Mouse (Mus musculus) thymus, postnatal 0 days (tissue): ENCODE results near the gene Rad51c. TPM values are rescaled to one million over a fixed set of nuclear protein-coding genes. Genes with fewer than 3 reads are reported as not detected.
"Not testable (repeated sequence)": the region's sequence is repeated elsewhere in the genome, so short reads cannot be mapped to it uniquely, and the experiment has no call there.

ENCODE experiments used
- DNase-seq: peaks from one replicate; pipeline ENCODE4 v3.0.0-alpha.2; 2015; ENCODE audit warnings: low spot score
- polyA plus RNA-seq: library from polyadenylated mRNA; unstranded; fragments of >200 nt; fragmentation: Nextera tagmentation; extraction: Ambion mirVana; gene quantifications from 2 replicates; pipeline ENCODE4 v1.2.1, GENCODE M21; 2015

Rad51c gene
- 6.8 and 6.9 TPM in 2 replicates for polyA plus RNA-seq

- no peak for DNase-seq
Observed at GRCm38 (mm10) chr11:87404876-87405275, at the start of gene Rad51c, which contains the start of gene Tex14. Gene Rad51c, minus strand, starts transcription at chr11:87404954. Gene Tex14, plus strand, starts transcription at chr11:87405065.

DNA sequence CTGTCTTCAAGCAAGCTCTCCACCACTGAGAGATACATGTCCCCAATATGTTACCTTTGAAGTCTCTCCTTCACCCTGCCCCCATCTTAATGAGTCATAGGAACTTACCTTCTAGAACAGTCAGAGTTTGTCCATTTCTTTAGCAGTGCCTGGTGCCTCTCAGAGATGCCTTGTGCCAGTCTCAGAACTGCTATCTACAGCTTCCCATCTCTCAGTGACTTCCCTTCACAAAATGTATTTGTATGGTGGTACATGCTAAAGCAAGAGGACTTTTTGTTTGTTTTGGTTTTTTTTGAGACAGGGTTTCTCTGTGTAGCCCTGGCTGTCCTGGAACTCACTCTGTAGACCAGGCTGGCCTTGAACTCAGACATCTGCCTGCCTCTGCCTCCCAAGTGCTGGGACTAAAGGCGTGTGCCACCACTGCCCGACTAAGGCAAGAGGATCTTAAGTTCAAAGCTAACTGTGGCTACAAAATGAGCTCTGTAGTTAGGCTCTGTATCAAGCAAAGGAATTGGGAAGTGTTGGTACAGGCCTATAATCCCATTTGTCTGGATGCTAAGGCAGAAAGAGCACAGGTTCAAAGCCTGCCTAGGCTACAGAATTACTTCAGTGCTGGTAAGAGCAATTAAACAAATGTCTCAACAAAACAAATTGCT lies 49.4 kb upstream of the Rad51c start:
- DNase-seq = no peak

DNA sequence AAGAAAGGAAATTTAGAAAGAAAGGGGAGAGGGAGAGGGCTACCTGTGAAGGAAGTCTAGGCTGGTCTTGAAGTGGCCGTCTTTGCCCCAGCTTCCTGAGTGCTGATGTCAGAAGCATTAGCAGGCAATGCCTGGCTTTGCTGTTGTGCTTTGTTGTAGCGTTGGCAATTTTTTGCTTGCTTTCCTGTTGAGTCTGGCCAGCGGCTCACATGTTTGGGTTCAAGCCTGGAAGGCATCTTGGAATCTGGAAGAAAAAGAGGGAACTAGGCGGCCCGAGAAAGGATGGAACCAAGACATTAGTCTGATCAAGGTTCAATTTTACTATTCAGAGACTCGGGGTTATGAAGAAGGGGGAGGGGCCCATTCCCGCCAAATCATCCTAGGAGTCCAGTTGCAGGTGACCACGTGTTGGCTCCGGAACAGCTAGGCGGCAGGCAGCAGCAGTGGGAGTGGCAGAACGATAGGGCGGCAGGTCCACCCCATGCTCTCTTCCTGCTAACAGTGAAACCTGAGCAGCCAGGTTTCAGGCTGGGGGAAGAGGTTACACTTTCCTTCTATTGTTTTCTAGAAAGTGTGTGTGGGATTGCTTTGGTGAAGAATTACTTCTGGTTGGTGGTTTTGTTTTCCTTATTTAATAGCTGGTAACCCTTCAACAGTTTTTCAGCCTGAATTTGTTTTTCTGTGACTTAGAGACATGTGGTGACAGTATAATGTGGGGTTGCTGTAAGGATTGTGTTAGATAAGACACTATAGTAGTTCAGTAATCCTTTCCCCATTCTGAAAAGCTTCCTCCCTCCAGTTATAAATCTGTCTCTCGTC lies 48.7 kb upstream of the Rad51c start:
- DNase-seq = no peak

GRCm38 (mm10) chr11:87452779-87453178 lies 48.0 kb upstream of the Rad51c start:
- DNase-seq = not testable (repeated sequence)

GRCm38 (mm10) chr11:87449847-87450246 lies 45.1 kb upstream of the Rad51c start:
- not testable (repeated sequence) for DNase-seq

DNA sequence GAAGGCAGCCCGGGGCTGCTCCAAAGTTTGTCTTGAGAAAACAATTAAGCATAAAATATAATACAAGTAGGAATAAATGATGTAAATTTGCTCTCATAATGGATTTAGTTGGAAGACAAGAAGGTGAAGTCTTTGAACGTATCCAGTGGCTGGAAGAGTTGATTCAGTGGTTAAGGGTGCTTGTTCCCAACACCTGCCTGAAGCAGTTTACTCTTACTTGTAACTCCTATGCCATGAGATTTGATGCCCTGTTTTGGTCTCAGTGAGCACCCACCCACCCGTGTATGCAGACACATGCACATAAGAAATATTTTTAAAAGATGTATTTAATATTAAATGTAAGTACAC lies 44.4 kb upstream of the Rad51c start:
- no peak for DNase-seq

GRCm38 (mm10) chr11:87448476-87449199 lies 43.9 kb upstream of the Rad51c start:
- peak; percentile 77 for DNase-seq

DNA sequence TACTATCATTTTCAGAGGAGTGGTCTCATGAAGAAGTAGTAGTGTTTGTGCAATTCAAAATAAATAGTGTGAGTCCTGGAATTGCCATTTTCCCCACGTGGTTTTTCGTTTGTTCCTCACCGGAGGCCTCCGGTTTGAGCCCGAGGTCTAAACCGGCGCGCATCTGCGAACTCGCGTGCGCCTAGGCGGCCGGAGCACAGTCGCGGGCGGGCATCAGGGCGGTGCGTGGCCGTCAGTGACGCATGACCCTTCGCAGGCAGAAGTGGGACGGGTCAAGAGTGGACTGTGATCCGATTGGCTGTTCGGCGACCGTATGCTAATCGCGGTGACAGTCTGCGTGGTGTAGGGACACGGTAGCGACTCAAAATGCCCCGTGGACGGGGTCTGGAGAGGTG lies 43.3 kb upstream of the Rad51c start:
- peak; percentile 32 for DNase-seq

DNA sequence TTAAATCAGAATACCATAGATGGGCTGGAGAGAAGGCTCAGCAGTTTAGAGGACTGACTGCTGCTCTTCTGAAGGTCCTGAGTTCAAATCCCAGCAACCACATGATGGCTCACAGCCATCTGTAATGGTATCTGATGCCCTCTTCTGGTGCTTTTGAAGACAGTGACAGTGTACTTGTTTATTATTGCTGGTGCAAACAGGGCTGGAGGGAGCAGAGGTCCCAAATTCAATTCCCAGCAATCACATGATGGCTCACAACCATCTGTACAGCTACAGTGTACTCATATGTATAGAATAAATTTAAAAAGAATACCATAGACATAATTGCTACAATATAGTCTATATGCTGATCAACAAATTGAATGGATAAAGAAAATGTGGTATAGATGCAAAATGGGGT lies 42.7 kb upstream of the Rad51c start:
- no peak for DNase-seq

- DNase-seq = no peak
Observed at GRCm38 (mm10) chr11:87446159-87446558, 41.4 kb upstream of the Rad51c start.

GRCm38 (mm10) chr11:87445593-87445992 lies 40.8 kb upstream of the Rad51c start:
- not testable (repeated sequence) for DNase-seq

DNA sequence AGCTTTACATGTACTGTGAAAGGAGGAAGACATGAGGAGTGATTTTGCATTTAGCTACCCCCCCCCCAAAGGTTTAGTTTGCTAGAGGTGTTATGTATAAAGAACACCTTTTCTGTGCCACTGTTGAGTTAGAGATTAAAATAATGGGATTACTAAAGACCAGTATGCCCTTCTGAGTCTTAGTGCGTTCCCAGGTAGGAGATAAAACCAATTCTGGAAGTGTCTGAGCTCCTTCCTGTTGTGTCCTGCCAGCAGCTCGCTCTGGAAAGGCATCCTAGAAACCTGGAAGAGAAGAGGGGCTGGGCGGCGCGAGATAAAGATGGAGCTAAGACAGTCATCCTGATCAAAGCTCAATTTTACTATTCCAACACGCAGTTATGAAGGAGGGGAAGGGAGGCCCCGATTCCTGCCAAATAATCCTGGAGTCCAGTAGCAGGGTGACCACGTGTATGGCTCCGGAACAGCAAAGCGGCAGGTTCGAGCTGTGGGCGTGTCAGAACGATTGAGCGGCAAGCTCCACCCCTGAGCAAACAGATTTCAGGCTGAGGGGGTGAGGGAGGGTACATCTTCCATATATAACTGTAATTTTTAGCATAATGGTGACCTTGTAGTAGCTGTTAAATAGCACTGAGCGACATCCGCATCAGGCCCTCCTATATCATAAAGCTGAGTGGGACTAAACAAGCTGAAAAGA lies 40.1 kb upstream of the Rad51c start:
- DNase-seq = no peak

DNA sequence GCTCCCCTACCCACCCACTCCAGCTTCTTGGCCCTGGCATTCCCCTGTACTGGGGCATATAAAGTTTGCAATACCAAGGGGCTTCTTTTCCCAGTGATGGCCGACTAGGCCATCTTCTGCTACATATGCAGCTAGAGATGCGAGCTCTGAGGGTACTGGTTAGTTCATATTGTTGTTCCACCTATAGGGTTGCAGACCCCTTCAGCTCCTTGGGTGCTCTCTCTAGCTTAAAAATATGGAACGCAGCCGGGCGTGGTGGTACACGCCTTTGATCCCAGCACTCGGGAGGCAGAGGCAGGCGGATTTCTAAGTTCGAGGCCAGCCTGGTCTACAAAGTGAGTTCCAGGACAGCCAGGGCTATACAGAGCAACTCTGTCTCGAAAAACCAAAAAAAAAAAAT lies 39.3 kb upstream of the Rad51c start:
- not testable (repeated sequence) for DNase-seq

DNA sequence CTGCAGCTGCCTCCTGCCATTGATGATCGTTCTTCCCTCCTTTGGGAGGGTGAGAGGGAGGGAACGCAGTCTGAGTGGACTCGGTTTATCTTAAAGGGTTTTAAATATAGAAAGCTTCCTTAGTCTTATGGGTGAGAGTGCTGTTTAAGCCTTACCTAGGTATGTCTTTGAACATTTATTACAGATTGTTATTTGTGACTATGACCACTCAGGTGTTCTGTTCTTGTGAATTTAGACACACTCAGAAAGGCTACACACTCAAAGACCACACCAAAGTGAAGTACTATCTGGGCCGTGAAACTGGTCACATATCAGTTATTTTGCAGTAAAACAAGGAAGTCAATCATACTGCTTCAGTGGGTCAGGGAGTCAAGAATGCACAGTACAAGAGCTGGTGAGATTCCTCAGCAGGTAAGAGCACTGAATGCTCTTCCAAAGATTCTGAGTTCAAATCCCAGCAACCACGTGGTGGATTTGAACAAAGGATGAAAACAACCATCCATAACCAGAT lies 38.7 kb upstream of the Rad51c start:
- DNase-seq = peak; percentile 78

DNA sequence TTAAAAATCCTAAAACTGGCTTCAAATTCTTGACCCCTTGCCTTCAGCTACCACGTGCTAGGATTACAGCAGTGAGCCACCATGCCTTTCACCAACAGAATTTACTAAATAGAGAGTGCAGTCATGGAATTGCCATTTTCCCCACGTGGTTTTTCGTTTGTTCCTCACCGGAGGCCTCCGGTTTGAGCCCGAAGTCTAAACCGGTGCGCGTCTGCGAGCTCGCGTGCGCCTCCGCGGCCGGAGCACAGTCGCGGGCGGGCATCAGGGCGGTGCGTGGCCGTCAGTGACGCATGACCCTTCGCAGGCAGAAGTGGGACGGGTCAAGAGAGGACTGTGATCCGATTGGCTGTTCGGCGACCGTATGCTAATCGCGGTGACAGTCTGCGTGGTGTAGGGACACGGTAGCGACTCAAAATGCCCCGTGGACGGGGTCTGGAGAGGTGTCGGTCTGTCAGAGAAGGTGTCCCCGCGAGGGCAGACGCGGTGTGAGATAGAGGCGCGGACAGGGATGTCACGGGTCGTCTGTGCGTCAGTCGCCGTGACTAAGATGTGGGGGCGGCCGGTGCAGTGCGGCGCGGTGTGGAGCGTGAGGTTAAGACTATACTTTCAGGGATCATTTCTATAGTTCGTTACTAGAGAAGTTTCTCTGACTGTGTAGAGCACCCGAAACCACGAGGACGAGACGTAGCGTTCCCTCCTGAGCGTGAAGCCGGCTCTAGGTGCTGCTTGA lies 38.1 kb upstream of the Rad51c start:
- peak; percentile 60 for DNase-seq

DNA sequence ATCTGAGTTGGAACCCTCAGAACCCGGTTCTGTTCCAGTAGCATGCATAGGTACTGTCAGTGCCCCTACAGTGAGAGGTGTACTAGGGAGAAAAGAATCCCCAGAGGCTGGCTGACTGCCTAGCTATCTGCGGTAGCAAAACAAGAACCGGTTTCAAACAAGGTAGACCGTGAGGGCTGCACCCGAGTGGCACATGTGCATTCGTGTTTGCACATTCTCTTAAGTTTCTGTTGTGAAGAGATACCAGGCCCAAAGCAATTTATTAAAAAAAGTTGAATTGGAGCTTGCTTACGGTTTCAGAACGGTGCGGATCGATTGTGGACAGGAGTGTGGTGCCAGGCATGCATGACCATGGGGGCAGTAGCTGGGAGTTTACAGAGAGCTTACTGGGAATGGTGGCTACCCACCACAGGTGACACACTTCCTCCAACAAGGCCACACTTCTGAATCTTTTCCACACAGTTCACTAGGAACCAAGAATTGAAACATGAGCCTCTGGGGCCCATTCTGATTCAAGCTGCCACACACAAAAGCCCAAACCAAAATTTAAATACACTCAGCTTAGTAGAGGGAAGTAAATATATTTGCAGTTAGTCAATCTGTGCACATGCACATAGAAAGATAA lies 35.2 kb upstream of the Rad51c start:
- DNase-seq = no peak

- DNase-seq = no peak
Observed at GRCm38 (mm10) chr11:87436326-87437232, 31.8 kb upstream of the Rad51c start.

GRCm38 (mm10) chr11:87435107-87435506 lies 30.4 kb upstream of the Rad51c start:
- DNase-seq = not testable (repeated sequence)
